Mouse (Mus musculus): ENCODE data around the gene Pcdh15.

DNA sequence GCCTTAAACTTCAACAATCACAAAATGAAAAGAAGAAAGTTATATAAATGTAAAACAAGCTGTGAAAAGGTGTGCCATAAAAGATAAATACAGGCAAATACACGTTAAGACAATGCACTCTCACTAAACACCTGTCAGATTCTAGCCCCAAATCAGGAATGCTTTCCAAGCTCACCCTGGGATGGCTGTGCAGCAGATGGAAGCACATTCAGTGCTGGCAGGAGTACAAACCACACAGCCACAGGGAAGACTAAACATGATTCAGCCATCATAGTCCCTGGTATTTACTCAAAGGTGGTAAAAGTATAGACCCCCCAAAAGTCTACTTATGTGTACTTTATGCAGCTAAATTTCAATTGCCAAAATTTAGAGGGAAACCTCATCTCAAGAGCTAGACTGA, 909.7 kb downstream of the Pcdh15 start:
- TF ChIP-seq CTCF (IDR thresholded peaks at IDR 0.05; ENCODE audit: control insufficient read depth, insufficient read depth, insufficient replicate concordance, low read depth, low read length) (no peak), POLR2A (IDR thresholded peaks at IDR 0.05; ENCODE audit: control insufficient read depth, low read depth, low read length) (no peak)

All from testis, adult 2 months (tissue).